Mouse (Mus musculus): ENCODE measurements around the gene Agap3. TPM values are rescaled to one million over a fixed set of nuclear protein-coding genes. Genes with fewer than 3 reads are reported as not detected.
A peak's percentile ranks its signal among the peaks of the same experiment; 100 is the strongest.

The Agap3 gene
- polyA plus RNA-seq, 1 experiment from 2014 or later, result 46.5 TPM

GRCm38 (mm10) chr5:24496756-24497155 lies 44.8 kb downstream of the Agap3 start:
- DNase-seq (no peak), ATAC-seq (ENCODE audit: insufficient read depth) (no peak)
- 78% methylated on average over 6 of the region's 6 CpGs for WGBS
- H3K9ac ChIP-seq, result no peak overlapping the region
- H3K27me3 ChIP-seq (ENCODE audit: insufficient read depth, low read length), result no peaks in the 10 kb centered on the region
- peaks cover 92% of the 10 kb centered on the region for H3K36me3 ChIP-seq (ENCODE audit: insufficient read depth)
- H3K4me1 ChIP-seq (ENCODE audit: insufficient read depth), result no peaks in the 10 kb centered on the region
- no peak for TF ChIP-seq CTCF (IDR thresholded peaks at IDR 0.05; ENCODE audit: low read depth)
- no peak overlapping the region for H3K27ac ChIP-seq (ENCODE audit: low read depth)
- H3K4me2 ChIP-seq, result no peak overlapping the region
- no peak overlapping the region for H3K4me3 ChIP-seq (ENCODE audit: low read depth, low read length)
- no peaks in the 10 kb centered on the region for H3K9me3 ChIP-seq (ENCODE audit: low read depth, low read length)

- 87% methylated on average over 12 of the region's 12 CpGs for WGBS
- TF ChIP-seq CTCF (IDR thresholded peaks at IDR 0.05; ENCODE audit: low read depth), result no peak
- Histone ChIP-seq H3K27me3 (ENCODE audit: insufficient read depth, low read length) (no peaks in the 10 kb centered on the region), H3K4me1 (ENCODE audit: insufficient read depth) (no peaks in the 10 kb centered on the region), H3K4me3 (ENCODE audit: low read depth, low read length) (no peak overlapping the region), H3K27ac (ENCODE audit: low read depth) (no peak overlapping the region), H3K9me3 (ENCODE audit: low read depth, low read length) (no peaks in the 10 kb centered on the region), H3K36me3 (ENCODE audit: insufficient read depth) (peaks cover 92% of the 10 kb centered on the region), H3K9ac (no peak overlapping the region), H3K4me2 (no peak overlapping the region)
- ATAC-seq (ENCODE audit: insufficient read depth), result no peak
- DNase-seq, result no peak
Measured at GRCm38 (mm10) chr5:24497526-24497925, 45.5 kb downstream of the Agap3 start.

- no peak for DNase-seq
- no peak for TF ChIP-seq CTCF (IDR thresholded peaks at IDR 0.05; ENCODE audit: low read depth)
- peaks cover 76% of the 10 kb centered on the region for H3K36me3 ChIP-seq (ENCODE audit: insufficient read depth)
- 0 out of 2 replicates have a peak, but pooled peaks cover 4% of the 10 kb centered on the region for H3K27me3 ChIP-seq (ENCODE audit: insufficient read depth, low read length)
- no peak for ATAC-seq (ENCODE audit: insufficient read depth)
- H3K4me1 ChIP-seq (ENCODE audit: insufficient read depth), result no peaks in the 10 kb centered on the region
- H3K4me2 ChIP-seq, result no peak overlapping the region
- H3K4me3 ChIP-seq (ENCODE audit: low read depth, low read length), result no peak overlapping the region
- 74% methylated on average over 10 of the region's 10 CpGs for WGBS
- no peak overlapping the region for H3K27ac ChIP-seq (ENCODE audit: low read depth)
- H3K9me3 ChIP-seq (ENCODE audit: low read depth, low read length), result no peaks in the 10 kb centered on the region
- H3K9ac ChIP-seq, result no peak overlapping the region
Measured at GRCm38 (mm10) chr5:24499113-24499512, 47.1 kb downstream of the Agap3 start.

- Histone ChIP-seq H3K4me1 (ENCODE audit: insufficient read depth) (no peaks in the 10 kb centered on the region), H3K4me3 (ENCODE audit: low read depth, low read length) (no peak overlapping the region), H3K36me3 (ENCODE audit: insufficient read depth) (peaks cover 59% of the 10 kb centered on the region), H3K4me2 (no peak overlapping the region), H3K27ac (ENCODE audit: low read depth) (no peak overlapping the region), H3K27me3 (ENCODE audit: insufficient read depth, low read length) (0 out of 2 replicates have a peak, but pooled peaks cover 12% of the 10 kb centered on the region), H3K9ac (no peak overlapping the region), H3K9me3 (ENCODE audit: low read depth, low read length) (no peaks in the 10 kb centered on the region)
- DNase-seq (peak; percentile 72), ATAC-seq (ENCODE audit: insufficient read depth) (peak; percentile 12; the same call in 1 of the 2 replicates)
- TF ChIP-seq CTCF (IDR thresholded peaks at IDR 0.05; ENCODE audit: low read depth), result no peak
- 71% methylated on average over 11 of the region's 11 CpGs for WGBS
Measured at GRCm38 (mm10) chr5:24500851-24501250, 48.9 kb downstream of the Agap3 start.

GRCm38 (mm10) chr5:24502786-24503185 lies 50.8 kb downstream of the Agap3 start:
- Histone ChIP-seq H3K4me2 (no peak overlapping the region), H3K4me1 (ENCODE audit: insufficient read depth) (no peaks in the 10 kb centered on the region), H3K36me3 (ENCODE audit: insufficient read depth) (peaks cover 42% of the 10 kb centered on the region), H3K27me3 (ENCODE audit: insufficient read depth, low read length) (0 out of 2 replicates have a peak, but pooled peaks cover 12% of the 10 kb centered on the region), H3K9me3 (ENCODE audit: low read depth, low read length) (no peaks in the 10 kb centered on the region), H3K27ac (ENCODE audit: low read depth) (no peak overlapping the region), H3K4me3 (ENCODE audit: low read depth, low read length) (no peak overlapping the region), H3K9ac (no peak overlapping the region)
- ATAC-seq (ENCODE audit: insufficient read depth), result no peak
- WGBS, result 55% methylated on average over 4 of the region's 4 CpGs
- no peak for DNase-seq
- no peak for TF ChIP-seq CTCF (IDR thresholded peaks at IDR 0.05; ENCODE audit: low read depth)

- Histone ChIP-seq H3K27me3 (ENCODE audit: insufficient read depth, low read length) (0 out of 2 replicates have a peak, but pooled peaks cover 12% of the 10 kb centered on the region), H3K9ac (no peak overlapping the region), H3K4me1 (ENCODE audit: insufficient read depth) (no peaks in the 10 kb centered on the region), H3K9me3 (ENCODE audit: low read depth, low read length) (no peaks in the 10 kb centered on the region), H3K36me3 (ENCODE audit: insufficient read depth) (peaks cover 20% of the 10 kb centered on the region), H3K4me2 (no peak overlapping the region), H3K4me3 (ENCODE audit: low read depth, low read length) (no peak overlapping the region), H3K27ac (ENCODE audit: low read depth) (no peak overlapping the region)
- TF ChIP-seq CTCF (IDR thresholded peaks at IDR 0.05; ENCODE audit: low read depth), result no peak
- ATAC-seq (ENCODE audit: insufficient read depth) (no peak), DNase-seq (no peak)
- 42% methylated on average over 2 of the region's 2 CpGs for WGBS
Measured at GRCm38 (mm10) chr5:24505513-24505912, 53.5 kb downstream of the Agap3 start.

GRCm38 (mm10) chr5:24508406-24508805 lies 56.4 kb downstream of the Agap3 start:
- Histone ChIP-seq H3K9ac (no peak overlapping the region), H3K4me3 (ENCODE audit: low read depth, low read length) (no peak overlapping the region), H3K9me3 (ENCODE audit: low read depth, low read length) (no peaks in the 10 kb centered on the region), H3K27me3 (ENCODE audit: insufficient read depth, low read length) (0 out of 2 replicates have a peak, but pooled peaks cover 12% of the 10 kb centered on the region), H3K4me1 (ENCODE audit: insufficient read depth) (no peaks in the 10 kb centered on the region), H3K36me3 (ENCODE audit: insufficient read depth) (no peaks in the 10 kb centered on the region), H3K27ac (ENCODE audit: low read depth) (no peak overlapping the region), H3K4me2 (no peak overlapping the region)
- DNase-seq, result no peak
- ATAC-seq (ENCODE audit: insufficient read depth), result no peak
- 90% methylated on average over 7 of the region's 7 CpGs for WGBS
- no peak; the same call in 1 of the 2 replicates for TF ChIP-seq CTCF (IDR thresholded peaks at IDR 0.05; ENCODE audit: low read depth)

- peak; percentile 54 for TF ChIP-seq CTCF (IDR thresholded peaks at IDR 0.05; ENCODE audit: low read depth)
- H3K36me3 ChIP-seq (ENCODE audit: insufficient read depth), result no peaks in the 10 kb centered on the region
- ATAC-seq (ENCODE audit: insufficient read depth), result no peak
- H3K4me3 ChIP-seq (ENCODE audit: low read depth, low read length), result no peak overlapping the region
- no peak overlapping the region for H3K4me2 ChIP-seq
- H3K27me3 ChIP-seq (ENCODE audit: insufficient read depth, low read length), result no peaks in the 10 kb centered on the region
- H3K4me1 ChIP-seq (ENCODE audit: insufficient read depth), result no peaks in the 10 kb centered on the region
- no peak overlapping the region for H3K27ac ChIP-seq (ENCODE audit: low read depth)
- H3K9ac ChIP-seq, result no peak overlapping the region
- no peaks in the 10 kb centered on the region for H3K9me3 ChIP-seq (ENCODE audit: low read depth, low read length)
- no peak for DNase-seq
- 44% methylated on average over 11 of the region's 11 CpGs for WGBS
Measured at GRCm38 (mm10) chr5:24510635-24511034, 58.7 kb downstream of the Agap3 start.

All from lung, embryonic 14.5 days (tissue).